In genomic region chr2:63866524-63866923, GRCm38 (mm10) we compare ENCODE assay signal across 19 mouse cellular contexts.
"Had no signal": no experiment of that assay in that cellular context is flagged by ENCODE, and none has a peak within 500 bp of the region (broad histone marks: within the 10 kb centered on the region; RNA-seq: fewer than 3 reads in every experiment).

No protein-coding gene starts in this region.

- H3K27ac ChIP-seq: kidney, postnatal 0 days; layer of hippocampus, adult 2 months; limb, embryonic 15.5 days; liver, embryonic 14.5 days; macrophage; midbrain, embryonic 10.5 days; midbrain, embryonic 13.5 days; stomach, embryonic 15.5 days had no signal

- H3K4me3 ChIP-seq: layer of hippocampus, adult 2 months; limb, embryonic 15.5 days; midbrain, embryonic 10.5 days; midbrain, embryonic 13.5 days; myocyte; stomach, embryonic 15.5 days had no signal

- H3K9me3 ChIP-seq: limb, embryonic 15.5 days; midbrain, embryonic 10.5 days; midbrain, embryonic 13.5 days; stomach, embryonic 15.5 days had no signal

- H3K27me3 ChIP-seq: limb, embryonic 15.5 days; midbrain, embryonic 13.5 days; stomach, embryonic 15.5 days had no signal

- H3K4me1 ChIP-seq: limb, embryonic 15.5 days; midbrain, embryonic 10.5 days; midbrain, embryonic 13.5 days; stomach, embryonic 15.5 days had no signal

- DNase-seq: layer of hippocampus, adult 9-11 months; liver, postnatal 0 days; lung, embryonic 14.5 days; right cerebral cortex, adult 18-20 months; right cerebral cortex, postnatal 14 days; spleen, adult 18-20 months; thymus, postnatal 25 days had no signal

- H3K36me3 ChIP-seq: limb, embryonic 15.5 days; midbrain, embryonic 10.5 days; midbrain, embryonic 13.5 days; stomach, embryonic 15.5 days had no signal

- ATAC-seq: liver, postnatal 0 days; lung, postnatal 0 days; midbrain, embryonic 13.5 days; midbrain, embryonic 16.5 days had no signal

- H3K9ac ChIP-seq: limb, embryonic 15.5 days; liver, embryonic 14.5 days; liver, postnatal 0 days; lung, embryonic 14.5 days; midbrain, embryonic 13.5 days; stomach, embryonic 15.5 days had no signal

- H3K4me2 ChIP-seq: limb, embryonic 15.5 days; liver, embryonic 11.5 days; lung, embryonic 14.5 days; midbrain, embryonic 13.5 days; stomach, embryonic 15.5 days had no signal
